Mouse (Mus musculus) embryonic fibroblast, embryonic 13.5 days (primary cell): ENCODE measurements around the gene Kcnn3.

ENCODE experiments used
- CTCF ChIP-seq: IDR thresholded peaks from 2 replicates; pipeline ENCODE4 v1.5.1; 2011; ENCODE audit warnings: mild to moderate bottlenecking, control low read depth, low read length, moderate library complexity, borderline replicate concordance; ENCODE audit not compliant: insufficient read depth
- POLR2A ChIP-seq: IDR thresholded peaks from 2 replicates; pipeline ENCODE4 v1.6.1; 2011; ENCODE audit warnings: low read depth, mild to moderate bottlenecking, control low read depth, low read length, moderate library complexity

DNA sequence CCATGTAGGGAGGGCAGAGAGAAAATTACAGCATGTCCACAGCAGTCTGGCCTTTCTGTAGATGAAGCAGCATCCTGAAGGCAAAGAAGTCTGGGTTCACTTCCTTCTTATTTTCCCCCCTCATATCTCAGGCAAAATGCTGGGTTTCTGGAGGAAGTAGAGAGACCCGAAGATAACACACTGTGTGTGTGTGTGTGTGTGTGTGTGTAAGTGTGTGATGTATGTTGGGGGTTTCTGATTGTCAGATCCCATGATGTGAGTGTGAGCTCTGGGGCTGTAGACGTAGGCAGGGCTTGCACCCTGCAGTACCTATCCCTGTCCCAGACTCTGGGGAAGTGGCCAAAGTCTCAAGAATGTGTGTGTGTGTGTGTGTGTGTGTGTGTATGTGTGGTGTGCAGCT, 28.8 kb downstream of the Kcnn3 start:
- no peak for TF ChIP-seq POLR2A
- TF ChIP-seq CTCF = no peak
